Mouse (Mus musculus) embryonic fibroblast, embryonic 13.5 days (primary cell): Measurements from ENCODE around the gene Anks6.

Experiments used
- CTCF ChIP-seq: IDR thresholded peaks from 2 replicates; pipeline ENCODE4 v1.5.1; 2011; ENCODE audit warnings: mild to moderate bottlenecking, control low read depth, low read length, moderate library complexity, borderline replicate concordance; ENCODE audit not compliant: insufficient read depth
- POLR2A ChIP-seq: IDR thresholded peaks from 2 replicates; pipeline ENCODE4 v1.6.1; 2011; ENCODE audit warnings: low read depth, mild to moderate bottlenecking, control low read depth, low read length, moderate library complexity

- no peak for TF ChIP-seq CTCF
- peak; percentile 28; the same call in 1 of the 2 replicates for TF ChIP-seq POLR2A
Measured at GRCm38 (mm10) chr4:47091493-47092386, 34.5 kb upstream of the Anks6 start, which contains the start of gene Galnt12.
